12 mouse cellular contexts compared by ENCODE assay signal in genomic region chr10:83168303-83169056, GRCm38 (mm10).
DNase-seq lines count a peak whose midpoint lies in the region; ATAC-seq and TF ChIP-seq lines count a peak whose summit lies in the region.
"Had no signal": no experiment of that assay in that cellular context is flagged by ENCODE, and none has a peak within 500 bp of the region (broad histone marks: within the 10 kb centered on the region; RNA-seq: fewer than 3 reads in every experiment).

No protein-coding gene starts in this region.

- no peak overlapping the region for H3K4me2 ChIP-seq in heart, embryonic 12.5 days
- H3K4me2 ChIP-seq in CH12.LX (ENCODE audit: insufficient read depth, low read depth, poor library complexity, severe bottlenecking): no peak overlapping the region
- no peak overlapping the region for H3K4me2 ChIP-seq in hindbrain, embryonic 14.5 days (replicated peaks)
- H3K4me2 ChIP-seq in forebrain, embryonic 11.5 days (ENCODE audit: low read depth, low read length, severe bottlenecking): no peak overlapping the region
- H3K4me2 ChIP-seq: heart, embryonic 13.5 days had no signal

- peak; percentile 36 to 56 for DNase-seq in heart, adult 18-20 months
- peak; percentile 28 for DNase-seq in CH12.LX (ENCODE audit: extremely low read depth)
- DNase-seq in hindbrain, embryonic 14.5 days (ENCODE audit: low spot score): no peak
- DNase-seq in left cerebral cortex, postnatal 36 days (ENCODE audit: low spot score in 2 of 2): no peak
- DNase-seq in forebrain, embryonic 11.5 days (ENCODE audit: low spot score): no peak
- DNase-seq: B cell, adult 2 months; left cerebral cortex, postnatal 4 days; thymus, adult 18-20 months had no signal

- no peaks in the 10 kb centered on the region for H3K79me2 ChIP-seq in CH12.LX (replicated peaks; ENCODE audit: control insufficient read depth, extremely low read depth, insufficient read depth, poor library complexity, severe bottlenecking)

- H3K36me3 ChIP-seq in heart, embryonic 12.5 days: no peaks in the 10 kb centered on the region
- H3K36me3 ChIP-seq in CH12.LX (replicated peaks in 1 of 2; ENCODE audit: control insufficient read depth in 1 of 2, insufficient read depth in 1 of 2, low read length in 1 of 2): no peaks in the 10 kb centered on the region
- peaks cover 23% of the 10 kb centered on the region for H3K36me3 ChIP-seq in megakaryocyte, embryonic 14.5 days (replicated peaks; ENCODE audit: low read length)
- H3K36me3 ChIP-seq in hindbrain, embryonic 14.5 days (replicated peaks; ENCODE audit: control insufficient read depth, insufficient read depth): no peaks in the 10 kb centered on the region
- H3K36me3 ChIP-seq in forebrain, embryonic 11.5 days (ENCODE audit: control insufficient read depth, insufficient read depth, low read length): no peaks in the 10 kb centered on the region
- H3K36me3 ChIP-seq: heart, embryonic 13.5 days had no signal

- no peak for ATAC-seq in heart, embryonic 12.5 days (ENCODE audit: insufficient number of reproducible peaks, low FRiP score)
- ATAC-seq in hematopoietic stem cell, adult 5-6 weeks (replicated peaks in 1 of 2; ENCODE audit: insufficient read depth in 1 of 2, low FRiP score in 2 of 2, low TSS enrichment in 1 of 2, low read depth in 1 of 2, poor library complexity in 2 of 2, severe bottlenecking in 2 of 2): peak; percentile 47 to 73
- ATAC-seq in hindbrain, embryonic 14.5 days (ENCODE audit: low FRiP score): no peak
- no peak for ATAC-seq in forebrain, embryonic 11.5 days (replicated peaks; ENCODE audit: low FRiP score)

- no peak overlapping the region for H3K4me3 ChIP-seq in heart, embryonic 12.5 days
- H3K4me3 ChIP-seq in CH12.LX (replicated peaks in 1 of 3; ENCODE audit: low read depth in 2 of 3, low read length in 2 of 3, poor library complexity in 1 of 3): no peak overlapping the region
- peak overlapping the region; percentile 78 for H3K4me3 ChIP-seq in megakaryocyte, embryonic 14.5 days (replicated peaks)
- no peak overlapping the region for H3K4me3 ChIP-seq in hindbrain, embryonic 14.5 days (replicated peaks; ENCODE audit: low read length)
- H3K4me3 ChIP-seq in forebrain, embryonic 11.5 days (ENCODE audit: low read depth, low read length): no peak overlapping the region
- H3K4me3 ChIP-seq: heart, embryonic 13.5 days had no signal

- no peak for TF ChIP-seq POLR2A in CH12.LX (IDR thresholded peaks at IDR 0.05; ENCODE audit: low read depth, low read length)

- no peaks in the 10 kb centered on the region for H3K27me3 ChIP-seq in heart, embryonic 12.5 days (replicated peaks)
- no peaks in the 10 kb centered on the region for H3K27me3 ChIP-seq in CH12.LX (replicated peaks)
- no peaks in the 10 kb centered on the region for H3K27me3 ChIP-seq in megakaryocyte, embryonic 14.5 days (replicated peaks)
- H3K27me3 ChIP-seq in hindbrain, embryonic 14.5 days (ENCODE audit: control insufficient read depth, insufficient read depth, low read length): no peaks in the 10 kb centered on the region
- no peaks in the 10 kb centered on the region for H3K27me3 ChIP-seq in forebrain, embryonic 11.5 days (ENCODE audit: control insufficient read depth, insufficient read depth, low read length)
- H3K27me3 ChIP-seq: heart, embryonic 13.5 days had no signal

- peaks cover 37% of the 10 kb centered on the region for H3K4me1 ChIP-seq in heart, embryonic 12.5 days (replicated peaks)
- peaks cover 6 to 14% of the 10 kb centered on the region in 2 experiments for H3K4me1 ChIP-seq in CH12.LX (ENCODE audit: control insufficient read depth in 1 of 2, insufficient read depth in 2 of 2)
- H3K4me1 ChIP-seq in megakaryocyte, embryonic 14.5 days: peaks cover 99% of the 10 kb centered on the region
- H3K4me1 ChIP-seq in hindbrain, embryonic 14.5 days (replicated peaks; ENCODE audit: control insufficient read depth, insufficient read depth, low read length): no peaks in the 10 kb centered on the region
- H3K4me1 ChIP-seq in forebrain, embryonic 11.5 days (replicated peaks; ENCODE audit: control insufficient read depth, insufficient read depth, low read length): no peaks in the 10 kb centered on the region; the same call in 1 of the 2 replicates

- H3K27ac ChIP-seq in heart, embryonic 12.5 days (ENCODE audit: poor library complexity, severe bottlenecking): no peak overlapping the region
- H3K27ac ChIP-seq in CH12.LX (ENCODE audit: insufficient read depth, low read depth): no peak overlapping the region
- no peak overlapping the region for H3K27ac ChIP-seq in hindbrain, embryonic 14.5 days
- H3K27ac ChIP-seq in forebrain, embryonic 11.5 days (ENCODE audit: low read depth, low read length): no peak overlapping the region
- H3K27ac ChIP-seq: heart, embryonic 13.5 days had no signal

- H3K9me3 ChIP-seq in heart, embryonic 12.5 days (replicated peaks): no peaks in the 10 kb centered on the region
- no peaks in the 10 kb centered on the region for H3K9me3 ChIP-seq in CH12.LX (replicated peaks; ENCODE audit: low read length)
- no peaks in the 10 kb centered on the region for H3K9me3 ChIP-seq in megakaryocyte, embryonic 14.5 days
- H3K9me3 ChIP-seq in hindbrain, embryonic 14.5 days (ENCODE audit: control insufficient read depth, low read length): no peaks in the 10 kb centered on the region
- no peaks in the 10 kb centered on the region for H3K9me3 ChIP-seq in forebrain, embryonic 11.5 days (ENCODE audit: control insufficient read depth, low read length)
- H3K9me3 ChIP-seq: heart, embryonic 13.5 days had no signal

- WGBS in heart, embryonic 12.5 days: 78% methylated on average over 11 of the region's 11 CpGs
- WGBS in hindbrain, embryonic 14.5 days: 76% methylated on average over 11 of the region's 11 CpGs
- 85% methylated on average over 11 of the region's 11 CpGs for WGBS in forebrain, embryonic 11.5 days

- in situ Hi-C loops in CH12.LX (cut with MboI; ENCODE audit: low pct_ligation_motif_present, low pct_unique_long_range_greater_than_20kb, low sequenced_read_pairs): no loop called here

- dilution Hi-C loops in CH12.LX (cut with MboI; ENCODE audit: extremely low pct_ligation_motif_present, extremely low pct_unique_long_range_greater_than_20kb, low sequenced_read_pairs): no loop called here

- intact Hi-C loops in left cerebral cortex, postnatal 36 days (cut with DNase I): no loop called here

- H3K9ac ChIP-seq in heart, embryonic 12.5 days: no peak overlapping the region
- no peak overlapping the region for H3K9ac ChIP-seq in CH12.LX (ENCODE audit: insufficient read depth, low read depth)
- no peak overlapping the region for H3K9ac ChIP-seq in hindbrain, embryonic 14.5 days
- no peak overlapping the region for H3K9ac ChIP-seq in forebrain, embryonic 11.5 days (ENCODE audit: low read length)
- H3K9ac ChIP-seq: heart, embryonic 13.5 days had no signal

- no peak for TF ChIP-seq CTCF in CH12.LX (conservative IDR thresholded peaks at IDR 0.05 in 1 of 2, IDR thresholded peaks at IDR 0.05 in 1 of 2; ENCODE audit: low read depth in 2 of 2, low read length in 2 of 2)

- TF ChIP-seq EP300 in CH12.LX (IDR thresholded peaks at IDR 0.05; ENCODE audit: low read length): no peak

- TF ChIP-seq RAD21 in CH12.LX (IDR thresholded peaks at IDR 0.05; ENCODE audit: low read depth, low read length): no peak

TF ChIP-seq in CH12.LX, 34 proteins besides CTCF, POLR2A, EP300 and RAD21:
- TF ChIP-seq IRF4 (IDR thresholded peaks at IDR 0.05; ENCODE audit: low read depth, low read length) (no peak), MEF2A (IDR thresholded peaks at IDR 0.05; ENCODE audit: borderline replicate concordance, low read depth, low read length) (0 out of 2 replicates have a peak, but pooled peaks have one; percentile 37), USF1 (IDR thresholded peaks at IDR 0.05; ENCODE audit: low read depth, low read length) (no peak), NRF1 (IDR thresholded peaks at IDR 0.05; ENCODE audit: low read depth, low read length) (no peak)
TF ChIP-seq in CH12.LX: peak in this region for 1.

Comparison
In these comparisons a context has a peak if more than half of its experiments do, and no peak if none do; other contexts are left out.
1. DNase-seq: peak in heart, adult 18-20 months (2 of 2) and CH12.LX (single experiment); none in hindbrain, embryonic 14.5 days (single experiment), left cerebral cortex, postnatal 36 days (0 of 2) and forebrain, embryonic 11.5 days (single experiment).
2. ATAC-seq: peak in hematopoietic stem cell, adult 5-6 weeks (2 of 2); none in heart, embryonic 12.5 days (single experiment), hindbrain, embryonic 14.5 days (single experiment) and forebrain, embryonic 11.5 days (single experiment).